Mouse (Mus musculus) left cerebral cortex, adult 2 months (tissue): Measurements from ENCODE around the gene Lhfpl2. TPM values are rescaled to one million over a fixed set of nuclear protein-coding genes. Genes with fewer than 3 reads are reported as not detected.

Source experiments
- DNase-seq, 2 experiments: peaks; one replicate each; pipeline ENCODE4 v3.0.0; 2021 to 2022; ENCODE audit warnings: low spot score in 2 of 2, mixed read lengths in 1 of 2; ENCODE audit errors: extremely low spot score in 1 of 2
- H3K27ac ChIP-seq: fragments of 200-600 bp; 2 replicates; pipeline ENCODE4 v1.8.1; 2022
- H3K4me3 ChIP-seq: fragments of 200-600 bp; 2 replicates; pipeline ENCODE4 v1.8.1; 2022
- CTCF ChIP-seq: fragments of 200-600 bp; IDR thresholded peaks from 2 replicates; pipeline ENCODE4 v1.8.1; 2022; ENCODE audit warnings: antibody characterized with exemption, mild to moderate bottlenecking, moderate library complexity
- intact Hi-C: fragments of 180-260 bp; cut with DNase I; formaldehyde crosslinking; loops from one replicate; pipeline ENCODE4 v1.15.1; 2025
- total RNA-seq, 2 experiments: library from RNA; stranded (reverse); gene quantifications; 2 replicates each; pipeline ENCODE4 v1.2.3; 2021

The Lhfpl2 gene
- total RNA-seq, 2 experiments from 2014 or later = 12.5 to 15.9 TPM

DNA sequence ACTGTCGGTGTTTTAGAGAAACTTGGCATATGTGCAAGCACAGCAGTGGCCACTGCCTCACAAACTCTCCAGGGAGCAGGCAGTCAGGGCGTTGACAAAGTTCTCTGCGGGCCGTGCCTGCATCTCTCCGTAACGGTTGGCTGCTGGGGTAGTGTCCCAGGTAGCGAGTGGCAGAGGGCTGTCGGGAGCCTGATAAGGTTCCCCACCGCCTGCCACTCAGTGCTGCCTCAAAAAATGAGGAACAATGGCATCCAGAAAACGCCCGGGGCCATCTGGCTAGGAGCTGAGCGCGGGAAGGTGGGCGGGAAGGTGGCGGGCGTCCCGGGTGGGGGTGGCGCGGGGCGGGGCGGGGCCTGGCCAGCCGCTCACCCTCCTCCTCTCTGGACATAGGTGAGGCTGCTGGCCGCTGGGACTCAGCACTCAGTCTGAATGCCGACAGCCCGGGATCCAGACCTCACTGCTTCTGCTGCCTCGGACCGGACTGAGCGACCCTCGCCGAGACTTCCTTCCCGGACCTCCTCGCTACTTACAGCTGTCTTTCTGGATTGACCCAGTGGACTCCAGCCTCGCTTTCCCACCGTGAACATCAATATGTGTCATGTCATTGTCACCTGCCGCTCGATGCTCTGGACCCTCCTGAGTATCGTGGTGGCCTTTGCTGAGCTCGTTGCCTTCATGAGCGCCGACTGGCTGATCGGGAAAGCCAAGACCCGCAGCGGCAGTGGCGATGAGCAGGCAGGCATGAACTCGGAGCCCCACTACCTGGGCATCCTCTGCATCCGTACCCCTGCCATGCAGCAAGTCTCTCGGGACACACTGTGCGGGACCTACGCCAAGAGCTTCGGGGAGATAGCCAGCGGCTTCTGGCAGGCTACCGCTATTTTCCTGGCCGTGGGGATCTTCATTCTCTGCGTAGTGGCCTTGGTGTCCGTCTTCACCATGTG lies 116.3 kb downstream of the Lhfpl2 start:
- Histone ChIP-seq H3K4me3 (peak overlapping the region; percentile 48), H3K27ac (peak overlapping the region; percentile 42; the same call in 1 of the 2 replicates)
- DNase-seq = peak in 1 of 2 experiments; percentile 43
- intact Hi-C loops = loop anchor here (5.0 kb wide), 1 partner anchor 57 kb away; no protein-coding TSS in a partner anchor
- TF ChIP-seq CTCF = no peak

- no peak for TF ChIP-seq CTCF
- peak overlapping the region; percentile 42; the same call in 1 of the 2 replicates for H3K27ac ChIP-seq
- H3K4me3 ChIP-seq = peak overlapping the region; percentile 48
- intact Hi-C loops = loop anchor here (5.0 kb wide), 1 partner anchor 57 kb away; no protein-coding TSS in a partner anchor
- DNase-seq = no peak
Observed at GRCm38 (mm10) chr13:94174577-94175279, 117.1 kb downstream of the Lhfpl2 start.

DNA sequence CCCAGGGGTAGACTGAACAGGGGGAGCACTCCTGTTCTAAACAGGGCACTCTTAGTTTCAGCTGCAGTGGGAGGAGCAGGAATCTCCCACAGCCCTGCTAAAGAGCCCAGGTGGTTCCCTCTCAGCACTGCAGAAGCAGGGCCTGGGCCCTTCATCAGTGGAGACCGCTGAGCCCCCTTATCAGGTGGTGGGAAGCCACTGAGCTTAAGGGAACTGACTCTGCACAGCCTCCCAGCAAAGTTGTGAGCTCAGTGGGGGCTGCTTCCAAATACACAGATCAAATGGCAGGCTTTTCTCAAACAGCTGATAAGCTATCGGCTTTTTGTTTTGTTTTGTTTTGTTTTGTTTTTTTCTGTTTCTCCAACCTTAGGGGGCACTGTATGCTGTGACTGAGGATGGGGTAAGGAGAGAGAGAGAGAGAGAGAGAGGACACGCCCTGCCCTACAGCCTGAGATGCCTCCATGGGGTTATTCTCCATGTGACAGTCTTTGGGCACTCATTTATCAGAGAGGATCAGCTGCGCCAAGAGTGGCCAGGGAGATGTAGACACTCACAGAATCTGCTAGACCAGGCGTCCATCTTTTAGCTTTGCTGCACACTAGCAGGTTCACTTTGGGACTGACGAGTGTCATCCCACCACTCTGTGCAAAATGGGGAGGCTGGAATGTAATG lies 117.9 kb downstream of the Lhfpl2 start:
- no peak for TF ChIP-seq CTCF
- no peak for DNase-seq
- peak overlapping the region; percentile 4; the same call in 1 of the 2 replicates for H3K27ac ChIP-seq
- H3K4me3 ChIP-seq = peak overlapping the region; percentile 48
- intact Hi-C loops = no loop called here

DNA sequence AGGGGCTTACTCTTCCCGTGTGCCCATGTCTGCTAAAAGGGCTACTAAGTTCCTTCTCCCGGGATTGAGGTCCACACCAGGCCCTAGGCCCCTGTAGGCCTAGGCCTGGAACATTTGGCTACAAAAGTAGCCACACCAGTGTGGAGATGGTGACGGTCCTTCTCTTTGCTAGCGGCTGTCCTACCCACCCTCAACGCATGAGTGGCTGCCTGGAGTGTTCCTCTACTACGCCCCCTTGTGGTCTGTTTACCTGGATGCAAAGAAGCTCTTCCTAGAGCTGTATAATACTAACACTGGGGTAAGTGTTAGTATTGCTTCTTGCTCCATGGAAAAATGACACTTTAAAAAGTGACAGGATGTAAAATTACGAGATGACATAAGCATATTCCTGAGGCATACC lies 119.6 kb downstream of the Lhfpl2 start:
- DNase-seq = no peak
- intact Hi-C loops = no loop called here
- Histone ChIP-seq H3K27ac (no peak overlapping the region), H3K4me3 (no peak overlapping the region)
- TF ChIP-seq CTCF = peak; percentile 51

DNA sequence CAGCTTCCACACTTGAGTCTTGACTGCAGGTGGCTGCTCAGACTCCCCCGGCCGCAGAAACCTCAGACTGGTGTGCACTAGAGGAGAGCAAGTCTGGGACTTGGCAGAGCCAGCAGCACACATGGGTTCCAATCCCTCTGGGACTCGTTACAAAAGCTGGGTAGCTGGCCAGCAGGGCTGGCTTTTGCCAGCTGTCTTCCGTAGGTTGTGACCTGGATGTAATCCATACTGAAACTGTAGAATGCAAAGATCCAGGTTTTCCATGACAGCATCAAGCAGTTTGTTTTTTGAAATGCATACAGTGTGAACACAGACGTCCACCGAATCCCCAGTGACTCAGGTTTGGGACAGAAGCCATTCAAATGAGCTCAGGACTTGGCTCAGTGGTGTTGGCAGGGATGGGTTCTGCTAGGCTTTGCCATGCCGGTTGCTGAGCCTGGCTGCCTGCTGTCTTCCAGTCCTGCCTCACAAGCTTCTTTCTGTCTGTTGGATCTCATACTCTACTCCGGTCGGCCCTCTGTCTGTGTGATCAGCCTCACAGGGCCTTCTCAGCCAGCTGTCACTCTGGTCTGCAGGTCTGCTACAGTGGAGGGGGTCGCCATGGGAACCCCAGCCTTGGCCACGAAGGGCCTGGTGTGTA lies 120.9 kb downstream of the Lhfpl2 start:
- intact Hi-C loops = no loop called here
- Histone ChIP-seq H3K4me3 (no peak overlapping the region), H3K27ac (peak overlapping the region; percentile 10; the same call in 1 of the 2 replicates)
- peak; percentile 47 to 66 for DNase-seq
- TF ChIP-seq CTCF = no peak

DNA sequence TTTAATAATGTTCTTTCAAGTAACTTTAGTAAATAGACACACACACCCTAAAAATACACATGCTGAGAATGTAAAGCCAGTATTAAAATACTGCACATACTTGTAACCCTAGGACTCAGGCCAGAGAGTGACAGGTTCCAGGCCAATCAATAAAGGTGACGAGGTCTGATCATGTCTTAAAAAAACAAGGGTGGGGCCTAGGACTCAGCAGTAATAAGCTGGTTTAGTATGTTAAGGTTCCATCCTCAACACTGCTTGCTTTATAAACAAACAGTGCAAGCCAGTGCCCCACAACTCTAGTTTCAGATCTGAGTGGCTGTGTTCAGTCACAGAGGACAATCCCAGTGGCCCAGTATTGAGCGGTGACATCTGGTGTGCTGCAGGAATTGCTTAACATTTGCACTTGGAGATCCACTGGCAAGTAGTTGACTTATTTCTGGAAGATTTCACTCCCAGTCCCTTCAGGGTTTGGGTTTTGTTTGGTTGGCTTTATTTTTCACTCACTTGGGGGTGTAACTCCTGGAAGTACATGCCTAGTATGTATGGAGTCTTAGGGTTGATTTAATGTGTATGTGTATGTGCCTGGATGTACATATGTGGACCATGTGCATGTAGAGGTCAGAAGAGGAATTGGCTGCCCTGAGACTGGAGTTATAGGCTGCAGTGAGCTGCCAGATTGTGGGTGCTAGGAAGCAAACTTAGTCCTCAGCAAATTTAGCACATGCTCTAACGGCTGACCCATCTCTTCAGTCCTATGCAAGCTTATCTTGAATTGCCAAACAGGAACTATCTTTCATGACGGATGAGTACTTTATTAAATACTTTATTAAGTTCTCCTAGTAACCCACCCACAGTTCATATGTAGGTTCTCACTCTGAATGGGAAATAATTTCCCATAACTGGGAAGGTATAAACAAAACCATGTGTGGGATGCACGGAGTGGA lies 123.2 kb downstream of the Lhfpl2 start:
- intact Hi-C loops = no loop called here
- DNase-seq = no peak
- TF ChIP-seq CTCF = no peak
- Histone ChIP-seq H3K4me3 (no peak overlapping the region), H3K27ac (no peak overlapping the region)

DNA sequence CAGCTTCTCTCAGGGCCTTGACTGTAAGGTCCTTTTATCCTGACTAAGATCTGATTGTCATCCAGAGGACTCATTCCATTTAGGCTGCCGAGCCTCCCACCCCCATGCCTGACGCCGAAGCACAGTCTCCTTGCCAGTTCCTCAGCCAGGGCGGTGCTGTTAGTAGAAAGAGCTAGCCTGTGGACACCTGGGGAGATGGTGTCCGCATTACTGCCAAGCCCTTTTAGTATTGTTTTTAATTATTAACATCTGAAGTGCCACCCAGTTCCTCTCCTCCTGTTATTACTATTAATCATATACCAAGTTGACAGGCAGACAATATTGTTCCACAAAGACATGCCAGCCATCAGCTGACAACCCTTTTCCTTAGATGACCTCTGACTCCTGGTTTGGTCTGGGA lies 124.4 kb downstream of the Lhfpl2 start:
- no peak for TF ChIP-seq CTCF
- Histone ChIP-seq H3K4me3 (no peak overlapping the region), H3K27ac (no peak overlapping the region)
- no peak for DNase-seq
- intact Hi-C loops = no loop called here

GRCm38 (mm10) chr13:94183372-94184021 lies 125.9 kb downstream of the Lhfpl2 start:
- no peak for TF ChIP-seq CTCF

GRCm38 (mm10) chr13:94184726-94185456 lies 127.3 kb downstream of the Lhfpl2 start:
- DNase-seq = no peak
- Histone ChIP-seq H3K27ac (no peak overlapping the region), H3K4me3 (no peak overlapping the region)
- no peak for TF ChIP-seq CTCF
- intact Hi-C loops = no loop called here

More at GRCm38 (mm10) chr13:94183372-94184021, 125.9 kb downstream of the Lhfpl2 start:
- intact Hi-C loops = no loop called here
- Histone ChIP-seq H3K4me3 (no peak overlapping the region), H3K27ac (no peak overlapping the region)
- no peak for DNase-seq
